Mouse (Mus musculus): ENCODE data around the gene Ssbp4. TPM values are rescaled to one million over a fixed set of nuclear protein-coding genes. Genes with fewer than 3 reads are reported as not detected.

The Ssbp4 gene
- polyA plus RNA-seq, 1 experiment from 2014 or later: 32.5 TPM

DNA sequence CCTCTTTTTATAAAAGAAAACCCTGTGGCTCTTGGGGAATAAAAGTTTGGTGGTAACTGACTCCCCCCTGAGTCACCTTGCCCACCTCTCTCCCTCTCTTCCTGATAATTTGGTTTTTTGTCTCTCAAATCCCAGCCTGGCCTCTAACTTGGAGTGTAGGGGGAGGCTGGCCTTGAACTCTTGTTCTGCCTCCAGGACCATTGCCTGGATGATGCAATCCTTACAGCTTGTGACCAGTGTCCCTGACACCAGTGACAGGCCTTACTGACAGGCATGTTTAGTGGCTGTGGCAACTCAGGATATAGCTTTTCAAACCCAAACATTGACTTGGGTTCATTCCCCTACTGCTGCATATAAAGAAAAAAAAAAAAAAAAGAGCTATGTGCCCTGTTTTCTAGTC lies 38.1 kb upstream of the Ssbp4 start:
- no peak for TF ChIP-seq EP300 (IDR thresholded peaks at IDR 0.05; ENCODE audit: low read depth)
- TF ChIP-seq CTCF (IDR thresholded peaks at IDR 0.05; ENCODE audit: low read depth): no peak
- no peak for DNase-seq
- H3K27me3 ChIP-seq (ENCODE audit: insufficient read depth, low read length): no peaks in the 10 kb centered on the region

DNA sequence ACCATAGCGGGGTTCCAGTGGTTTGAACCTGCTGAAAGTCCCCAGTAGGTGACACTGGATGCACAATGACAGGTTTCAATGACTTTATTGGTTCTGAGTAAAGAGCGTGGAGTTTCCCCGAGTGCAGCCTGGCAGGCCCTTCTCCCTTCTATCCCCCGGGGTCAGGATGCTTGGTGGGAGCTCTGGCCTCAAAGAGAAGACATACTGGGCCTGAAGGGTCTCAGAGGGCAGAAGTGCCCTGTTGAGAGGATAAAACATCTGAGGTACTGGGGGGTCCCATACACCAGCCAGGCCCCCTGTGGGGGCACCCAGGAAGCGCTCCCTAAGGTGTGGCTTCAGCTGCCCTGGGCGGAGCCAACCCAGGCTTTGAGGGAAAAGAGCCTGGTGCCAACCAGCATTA lies 37.7 kb upstream of the Ssbp4 start:
- Histone ChIP-seq H3K36me3 (replicated peaks; ENCODE audit: insufficient read depth, low read length) (peaks cover 17% of the 10 kb centered on the region), H3K27me3 (ENCODE audit: insufficient read depth, low read length) (no peaks in the 10 kb centered on the region), H3K4me3 (ENCODE audit: low read depth, low read length) (no peak overlapping the region), H3K9me3 (ENCODE audit: low read length) (no peaks in the 10 kb centered on the region), H3K4me1 (ENCODE audit: insufficient read depth) (peaks cover 44% of the 10 kb centered on the region), H3K4me2 (ENCODE audit: low read depth, low read length) (no peak overlapping the region), H3K27ac (ENCODE audit: low read depth) (peak overlapping the region; percentile 42; the same call in 1 of the 2 replicates), H3K9ac (replicated peaks) (no peak overlapping the region)
- DNase-seq (no peak), ATAC-seq (no peak)
- TF ChIP-seq CTCF (IDR thresholded peaks at IDR 0.05; ENCODE audit: low read depth) (no peak), EP300 (IDR thresholded peaks at IDR 0.05; ENCODE audit: low read depth) (no peak)
- WGBS (ENCODE audit: insufficient replicate concordance): 79% methylated on average over 6 of the region's 6 CpGs

More for the DNA sequence above, 38.1 kb upstream of the Ssbp4 start:
- H3K36me3 ChIP-seq (replicated peaks; ENCODE audit: insufficient read depth, low read length): peaks cover 18% of the 10 kb centered on the region
- H3K27ac ChIP-seq (ENCODE audit: low read depth): peak overlapping the region; percentile 75
- no peak overlapping the region for H3K9ac ChIP-seq (replicated peaks)
- H3K9me3 ChIP-seq (ENCODE audit: low read length): no peaks in the 10 kb centered on the region
- H3K4me2 ChIP-seq (ENCODE audit: low read depth, low read length): no peak overlapping the region
- no peak overlapping the region for H3K4me3 ChIP-seq (ENCODE audit: low read depth, low read length)
- H3K4me1 ChIP-seq (ENCODE audit: insufficient read depth): peaks cover 44% of the 10 kb centered on the region
- ATAC-seq: no peak

- Histone ChIP-seq H3K9me3 (ENCODE audit: low read length) (no peaks in the 10 kb centered on the region), H3K4me2 (ENCODE audit: low read depth, low read length) (no peak overlapping the region), H3K4me1 (ENCODE audit: insufficient read depth) (peaks cover 44% of the 10 kb centered on the region), H3K9ac (replicated peaks) (no peak overlapping the region), H3K27ac (ENCODE audit: low read depth) (peak overlapping the region; percentile 35; the same call in 1 of the 2 replicates), H3K36me3 (replicated peaks; ENCODE audit: insufficient read depth, low read length) (peaks cover 10% of the 10 kb centered on the region), H3K4me3 (ENCODE audit: low read depth, low read length) (no peak overlapping the region), H3K27me3 (ENCODE audit: insufficient read depth, low read length) (no peaks in the 10 kb centered on the region)
- ATAC-seq (no peak; the same call in 1 of the 2 replicates), DNase-seq (no peak)
- WGBS (ENCODE audit: insufficient replicate concordance): 49% methylated on average over 17 of the region's 17 CpGs
- TF ChIP-seq CTCF (IDR thresholded peaks at IDR 0.05; ENCODE audit: low read depth) (no peak), EP300 (IDR thresholded peaks at IDR 0.05; ENCODE audit: low read depth) (no peak)
These were observed 37.0 kb upstream of the Ssbp4 start for GRCm38 (mm10) chr8:70645501-70646224.

GRCm38 (mm10) chr8:70644065-70644464 lies 35.4 kb upstream of the Ssbp4 start:
- H3K4me1 ChIP-seq (ENCODE audit: insufficient read depth): peaks cover 37% of the 10 kb centered on the region
- DNase-seq (peak; percentile 62), ATAC-seq (no peak)
- H3K9ac ChIP-seq (replicated peaks): no peak overlapping the region
- H3K4me3 ChIP-seq (ENCODE audit: low read depth, low read length): no peak overlapping the region
- H3K4me2 ChIP-seq (ENCODE audit: low read depth, low read length): no peak overlapping the region
- 86% methylated on average over 2 of the region's 2 CpGs for WGBS (ENCODE audit: insufficient replicate concordance)
- no peaks in the 10 kb centered on the region for H3K9me3 ChIP-seq (ENCODE audit: low read length)
- H3K36me3 ChIP-seq (replicated peaks; ENCODE audit: insufficient read depth, low read length): no peaks in the 10 kb centered on the region
- TF ChIP-seq CTCF (IDR thresholded peaks at IDR 0.05; ENCODE audit: low read depth) (peak; percentile 65), EP300 (IDR thresholded peaks at IDR 0.05; ENCODE audit: low read depth) (no peak)
- H3K27me3 ChIP-seq (ENCODE audit: insufficient read depth, low read length): no peaks in the 10 kb centered on the region
- no peak overlapping the region for H3K27ac ChIP-seq (ENCODE audit: low read depth)

DNA sequence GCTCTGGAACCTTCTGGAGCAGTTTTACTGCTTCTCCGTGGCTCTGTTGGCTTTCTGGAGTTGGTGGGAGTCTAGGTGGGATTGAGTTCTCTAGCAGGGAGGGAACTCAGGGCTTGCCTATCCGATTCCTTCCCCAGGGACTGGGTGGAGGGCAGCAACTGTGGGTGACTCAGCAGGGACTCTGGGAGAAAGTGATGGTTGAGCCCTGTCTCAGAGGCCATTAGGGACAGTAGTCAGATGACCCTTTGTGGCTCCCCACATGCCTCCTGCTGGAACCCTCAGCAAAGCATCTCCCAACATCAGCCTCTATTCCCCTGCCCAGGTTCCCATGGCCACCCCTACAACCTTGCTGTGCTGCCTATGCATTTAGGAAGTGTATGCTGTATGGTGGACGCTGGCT lies 34.3 kb upstream of the Ssbp4 start:
- DNase-seq: no peak

GRCm38 (mm10) chr8:70638752-70639151 lies 30.1 kb upstream of the Ssbp4 start:
- Histone ChIP-seq H3K4me2 (ENCODE audit: low read depth, low read length) (no peak overlapping the region), H3K27ac (ENCODE audit: low read depth) (no peak overlapping the region), H3K4me1 (ENCODE audit: insufficient read depth) (peaks cover 43% of the 10 kb centered on the region), H3K9ac (replicated peaks) (no peak overlapping the region), H3K27me3 (ENCODE audit: insufficient read depth, low read length) (no peaks in the 10 kb centered on the region), H3K9me3 (ENCODE audit: low read length) (no peaks in the 10 kb centered on the region), H3K4me3 (ENCODE audit: low read depth, low read length) (no peak overlapping the region), H3K36me3 (replicated peaks; ENCODE audit: insufficient read depth, low read length) (no peaks in the 10 kb centered on the region)
- WGBS (ENCODE audit: insufficient replicate concordance): 65% methylated on average over 9 of the region's 9 CpGs
- TF ChIP-seq EP300 (IDR thresholded peaks at IDR 0.05; ENCODE audit: low read depth) (no peak), CTCF (IDR thresholded peaks at IDR 0.05; ENCODE audit: low read depth) (no peak)
- ATAC-seq (no peak), DNase-seq (no peak)

More for the DNA sequence above, 34.3 kb upstream of the Ssbp4 start:
- Histone ChIP-seq H3K27ac (ENCODE audit: low read depth) (no peak overlapping the region), H3K9ac (replicated peaks) (no peak overlapping the region), H3K4me3 (ENCODE audit: low read depth, low read length) (no peak overlapping the region), H3K9me3 (ENCODE audit: low read length) (no peaks in the 10 kb centered on the region), H3K4me1 (ENCODE audit: insufficient read depth) (peaks cover 35% of the 10 kb centered on the region), H3K36me3 (replicated peaks; ENCODE audit: insufficient read depth, low read length) (no peaks in the 10 kb centered on the region), H3K27me3 (ENCODE audit: insufficient read depth, low read length) (no peaks in the 10 kb centered on the region), H3K4me2 (ENCODE audit: low read depth, low read length) (no peak overlapping the region)
- 75% methylated on average over 3 of the region's 3 CpGs for WGBS (ENCODE audit: insufficient replicate concordance)
- TF ChIP-seq EP300 (IDR thresholded peaks at IDR 0.05; ENCODE audit: low read depth): no peak
- no peak for ATAC-seq
